Mouse (Mus musculus): Measurements from ENCODE around the gene St6gal1. TPM values are rescaled to one million over a fixed set of nuclear protein-coding genes. Genes with fewer than 3 reads are reported as not detected.

The St6gal1 gene
- polyA plus RNA-seq, 1 experiment = 5.7 TPM

DNA sequence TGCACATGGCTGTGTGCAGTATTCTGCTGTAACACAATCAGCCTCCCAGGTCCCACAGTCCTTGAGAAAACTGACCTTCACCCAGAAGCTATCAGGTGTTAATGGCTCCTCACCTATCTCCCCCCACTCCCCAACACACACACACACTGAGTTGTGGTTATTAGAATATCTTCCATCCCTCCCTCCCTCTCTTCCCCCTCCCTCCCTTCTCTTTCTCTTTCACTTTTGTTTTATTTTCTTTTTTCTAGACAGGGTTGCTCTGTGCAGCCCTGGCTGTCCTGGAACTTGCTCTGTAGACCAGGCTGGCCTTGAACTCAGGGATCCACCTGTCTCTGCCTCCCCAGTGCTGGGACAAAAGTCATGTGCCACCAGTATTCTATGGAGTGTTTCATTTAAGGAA lies 97.9 kb downstream of the St6gal1 start:
- Histone ChIP-seq H3K27me3 (ENCODE audit: control insufficient read depth, insufficient read depth, insufficient read length) (no peaks in the 10 kb centered on the region), H3ac (ENCODE audit: control insufficient read depth, insufficient read length) (no peak overlapping the region), H3K79me2 (ENCODE audit: control insufficient read depth, insufficient read depth) (no peaks in the 10 kb centered on the region), H3K36me3 (ENCODE audit: control insufficient read depth, insufficient read depth) (peaks cover 11% of the 10 kb centered on the region), H3K4me2 (ENCODE audit: low read depth) (peak overlapping the region; percentile 24), H3K4me3 (no peak overlapping the region)
- TF ChIP-seq TCF12 (IDR thresholded peaks at IDR 0.05; ENCODE audit: insufficient read depth, poor library complexity, severe bottlenecking) = no peak

GRCm38 (mm10) chr16:23323915-23324314 lies 99.4 kb downstream of the St6gal1 start:
- Histone ChIP-seq H3K79me2 (ENCODE audit: control insufficient read depth, insufficient read depth) (no peaks in the 10 kb centered on the region), H3K4me3 (no peak overlapping the region), H3K36me3 (ENCODE audit: control insufficient read depth, insufficient read depth) (peaks cover 7% of the 10 kb centered on the region), H3K27me3 (ENCODE audit: control insufficient read depth, insufficient read depth, insufficient read length) (no peaks in the 10 kb centered on the region), H3K4me2 (ENCODE audit: low read depth) (no peak overlapping the region), H3ac (ENCODE audit: control insufficient read depth, insufficient read length) (no peak overlapping the region)
- TF ChIP-seq MAX (IDR thresholded peaks at IDR 0.05; ENCODE audit: low read depth) (no peak), MYOG (IDR thresholded peaks at IDR 0.05; ENCODE audit: control insufficient read depth in 1 of 3, insufficient read depth in 1 of 3, insufficient read length in 2 of 3, low read depth in 2 of 3) (no peak)

DNA sequence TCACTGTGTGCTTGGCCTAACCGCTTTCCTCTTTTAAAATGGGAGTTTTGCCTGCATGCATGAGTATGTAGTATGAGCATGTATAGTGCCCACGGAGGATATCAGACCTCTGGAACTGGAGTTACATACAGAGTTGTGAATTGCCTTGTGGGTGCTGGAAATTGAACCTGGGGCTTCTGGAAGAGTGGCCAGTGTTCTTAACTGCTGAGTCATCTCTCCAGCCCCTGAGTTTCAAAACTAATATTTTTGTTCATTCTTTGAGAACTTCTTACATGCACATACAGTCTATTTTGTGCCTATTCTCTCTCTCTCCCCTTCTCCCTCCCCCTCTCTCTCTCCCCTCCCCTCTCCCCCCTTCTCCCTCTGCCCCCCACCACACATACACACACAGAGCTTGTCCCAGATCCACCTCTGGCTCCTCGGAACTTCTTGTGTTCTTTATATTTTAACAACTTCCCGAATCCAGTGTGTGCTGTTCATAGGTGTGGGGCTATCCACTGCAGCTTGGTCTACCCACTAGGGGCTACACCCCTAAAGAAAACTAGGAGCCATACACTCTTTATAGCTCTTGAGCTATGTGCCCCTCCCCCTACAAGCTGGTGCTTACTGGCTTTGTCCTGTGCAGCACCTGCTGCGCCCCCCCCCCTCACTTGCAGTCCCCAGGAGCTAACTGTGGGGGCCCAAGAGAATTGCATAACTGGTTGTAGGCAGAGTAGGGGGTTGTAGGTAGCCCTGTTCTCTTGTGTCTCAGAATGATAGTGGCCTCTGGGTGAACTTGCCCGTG lies 100.5 kb downstream of the St6gal1 start:
- no peaks in the 10 kb centered on the region for H3K79me2 ChIP-seq (ENCODE audit: control insufficient read depth, insufficient read depth)
- H3K27me3 ChIP-seq (ENCODE audit: control insufficient read depth, insufficient read depth, insufficient read length) = no peaks in the 10 kb centered on the region
- H3K36me3 ChIP-seq (ENCODE audit: control insufficient read depth, insufficient read depth) = peaks cover 7% of the 10 kb centered on the region
- no peak overlapping the region for H3ac ChIP-seq (ENCODE audit: control insufficient read depth, insufficient read length)
- TF ChIP-seq POLR2A (IDR thresholded peaks at IDR 0.05; ENCODE audit: insufficient read length, low read depth) (no peak), MYOG (IDR thresholded peaks at IDR 0.05; ENCODE audit: control insufficient read depth in 1 of 3, insufficient read depth in 1 of 3, insufficient read length in 2 of 3, low read depth in 2 of 3) (no peak), MYOD1 (IDR thresholded peaks at IDR 0.05; ENCODE audit: control insufficient read depth in 1 of 3, insufficient read length in 2 of 3, low read depth in 2 of 3) (no peak), SRF (IDR thresholded peaks at IDR 0.05; ENCODE audit: control insufficient read depth, insufficient read length, low read depth) (no peak), POLR2AphosphoS2 (IDR thresholded peaks at IDR 0.05; ENCODE audit: insufficient read length, low read depth) (no peak), CEBPB (IDR thresholded peaks at IDR 0.05; ENCODE audit: insufficient read depth, poor library complexity, severe bottlenecking) (no peak), TCF3 (IDR thresholded peaks at IDR 0.05; ENCODE audit: insufficient read length, low read depth) (no peak), REST (IDR thresholded peaks at IDR 0.05; ENCODE audit: insufficient read depth, insufficient read length) (no peak), MAX (IDR thresholded peaks at IDR 0.05; ENCODE audit: low read depth) (no peak), USF1 (IDR thresholded peaks at IDR 0.05; ENCODE audit: low read depth) (no peak), TCF12 (IDR thresholded peaks at IDR 0.05; ENCODE audit: insufficient read depth, poor library complexity, severe bottlenecking) (no peak), E2F4 (IDR thresholded peaks at IDR 0.05; ENCODE audit: insufficient read depth) (no peak)
- no peak overlapping the region for H3K4me3 ChIP-seq
- H3K4me2 ChIP-seq (ENCODE audit: low read depth) = no peak overlapping the region

DNA sequence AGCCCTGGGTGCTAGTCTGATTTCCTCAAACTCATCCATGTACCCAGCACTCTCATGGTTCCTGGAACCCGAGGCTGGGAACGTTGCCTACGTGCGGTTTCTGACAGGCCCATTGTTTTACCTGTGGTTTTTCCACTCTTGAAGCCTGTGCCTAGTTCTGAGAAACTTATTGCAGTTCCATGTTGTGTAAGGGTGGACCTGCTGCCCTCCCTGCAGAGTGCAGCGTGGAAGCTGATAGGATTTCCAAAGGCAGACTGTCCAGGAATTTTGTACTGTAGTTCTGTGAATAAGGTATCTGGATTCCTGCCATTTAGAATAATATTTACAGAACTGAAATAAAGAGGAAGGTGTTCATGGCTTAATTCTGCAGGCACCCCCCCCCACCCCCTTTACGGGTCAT lies 102.1 kb downstream of the St6gal1 start:
- no peak overlapping the region for H3ac ChIP-seq (ENCODE audit: control insufficient read depth, insufficient read length)
- H3K4me3 ChIP-seq = no peak overlapping the region
- H3K79me2 ChIP-seq (ENCODE audit: control insufficient read depth, insufficient read depth) = no peaks in the 10 kb centered on the region
- peaks cover under 1% of the 10 kb centered on the region for H3K36me3 ChIP-seq (ENCODE audit: control insufficient read depth, insufficient read depth)
- TF ChIP-seq MAX (IDR thresholded peaks at IDR 0.05; ENCODE audit: low read depth) (no peak), MYOD1 (IDR thresholded peaks at IDR 0.05; ENCODE audit: control insufficient read depth in 1 of 3, insufficient read length in 2 of 3, low read depth in 2 of 3) (no peak), TCF3 (IDR thresholded peaks at IDR 0.05; ENCODE audit: insufficient read length, low read depth) (no peak), MYOG (IDR thresholded peaks at IDR 0.05; ENCODE audit: control insufficient read depth in 1 of 3, insufficient read depth in 1 of 3, insufficient read length in 2 of 3, low read depth in 2 of 3) (no peak), POLR2A (IDR thresholded peaks at IDR 0.05; ENCODE audit: insufficient read length, low read depth) (no peak)
- H3K4me2 ChIP-seq (ENCODE audit: low read depth) = no peak overlapping the region
- no peaks in the 10 kb centered on the region for H3K27me3 ChIP-seq (ENCODE audit: control insufficient read depth, insufficient read depth, insufficient read length)

GRCm38 (mm10) chr16:23327266-23327665 lies 102.7 kb downstream of the St6gal1 start:
- Histone ChIP-seq H3K79me2 (ENCODE audit: control insufficient read depth, insufficient read depth) (no peaks in the 10 kb centered on the region), H3K27me3 (ENCODE audit: control insufficient read depth, insufficient read depth, insufficient read length) (no peaks in the 10 kb centered on the region), H3K36me3 (ENCODE audit: control insufficient read depth, insufficient read depth) (no peaks in the 10 kb centered on the region), H3K4me2 (ENCODE audit: low read depth) (no peak overlapping the region), H3K4me3 (no peak overlapping the region), H3ac (ENCODE audit: control insufficient read depth, insufficient read length) (no peak overlapping the region)
- TF ChIP-seq USF1 (IDR thresholded peaks at IDR 0.05; ENCODE audit: low read depth) (no peak), MYOD1 (IDR thresholded peaks at IDR 0.05; ENCODE audit: control insufficient read depth in 1 of 3, insufficient read length in 2 of 3, low read depth in 2 of 3) (no peak), TCF12 (IDR thresholded peaks at IDR 0.05; ENCODE audit: insufficient read depth, poor library complexity, severe bottlenecking) (no peak), CEBPB (IDR thresholded peaks at IDR 0.05; ENCODE audit: insufficient read depth, poor library complexity, severe bottlenecking) (no peak), REST (IDR thresholded peaks at IDR 0.05; ENCODE audit: insufficient read depth, insufficient read length) (no peak), MYOG (IDR thresholded peaks at IDR 0.05; ENCODE audit: control insufficient read depth in 1 of 3, insufficient read depth in 1 of 3, insufficient read length in 2 of 3, low read depth in 2 of 3) (no peak), SRF (IDR thresholded peaks at IDR 0.05; ENCODE audit: control insufficient read depth, insufficient read length, low read depth) (no peak), POLR2A (IDR thresholded peaks at IDR 0.05; ENCODE audit: insufficient read length, low read depth) (no peak), POLR2AphosphoS2 (IDR thresholded peaks at IDR 0.05; ENCODE audit: insufficient read length, low read depth) (no peak), TCF3 (IDR thresholded peaks at IDR 0.05; ENCODE audit: insufficient read length, low read depth) (no peak), MAX (IDR thresholded peaks at IDR 0.05; ENCODE audit: low read depth) (no peak), E2F4 (IDR thresholded peaks at IDR 0.05; ENCODE audit: insufficient read depth) (no peak)
